Mouse (Mus musculus): ENCODE data around the gene Dus4l.
"Not testable (repeated sequence)": the region's sequence is repeated elsewhere in the genome, so short reads cannot be mapped to it uniquely, and the experiment has no call there.

Dus4l gene

DNA sequence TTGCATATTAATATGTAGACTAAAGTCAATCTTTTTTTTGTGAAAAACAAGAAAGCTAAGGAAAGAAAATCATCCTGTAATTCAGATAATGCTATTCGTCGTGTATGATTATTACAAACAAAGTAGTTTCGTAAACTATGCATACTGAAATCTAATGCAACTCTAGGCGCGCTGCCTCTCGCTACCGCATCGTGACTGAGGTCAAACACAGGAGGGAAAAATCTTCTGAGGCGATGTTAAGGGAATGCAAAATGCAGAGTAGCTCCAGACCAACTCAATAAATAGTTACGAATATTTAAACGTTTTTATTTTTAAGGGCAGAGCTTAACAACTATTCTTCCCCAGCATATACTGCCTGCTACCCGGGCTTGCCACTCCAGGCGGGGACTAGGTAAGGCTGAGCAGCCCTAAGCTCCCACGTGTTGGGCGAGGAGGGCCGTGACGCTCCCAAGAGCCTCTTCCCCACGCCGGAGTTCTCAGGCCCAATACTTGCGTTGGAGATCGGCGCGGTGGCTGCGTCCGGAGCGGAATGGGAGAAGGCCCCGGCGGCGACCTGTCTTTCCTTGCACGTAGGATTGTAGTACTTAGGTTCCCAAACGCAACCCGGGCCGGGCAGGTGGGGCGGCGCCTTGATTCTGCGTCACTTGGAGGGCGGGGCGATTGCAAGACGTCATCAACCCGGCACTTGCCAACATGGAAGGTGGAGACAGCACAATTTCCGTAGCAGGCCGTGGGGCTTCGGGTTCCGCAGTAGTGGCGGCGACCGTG is at the start of gene Dus4l, which contains the start of gene Cog5:
Dus4l (minus strand) TSS at position 630 of the 768 bp plus-strand sequence.
Cog5 (plus strand) TSS at position 673 of the 768 bp plus-strand sequence.
- peak; percentile 92 to 97 for DNase-seq (ENCODE audit: low spot score in 2 of 2)

DNA sequence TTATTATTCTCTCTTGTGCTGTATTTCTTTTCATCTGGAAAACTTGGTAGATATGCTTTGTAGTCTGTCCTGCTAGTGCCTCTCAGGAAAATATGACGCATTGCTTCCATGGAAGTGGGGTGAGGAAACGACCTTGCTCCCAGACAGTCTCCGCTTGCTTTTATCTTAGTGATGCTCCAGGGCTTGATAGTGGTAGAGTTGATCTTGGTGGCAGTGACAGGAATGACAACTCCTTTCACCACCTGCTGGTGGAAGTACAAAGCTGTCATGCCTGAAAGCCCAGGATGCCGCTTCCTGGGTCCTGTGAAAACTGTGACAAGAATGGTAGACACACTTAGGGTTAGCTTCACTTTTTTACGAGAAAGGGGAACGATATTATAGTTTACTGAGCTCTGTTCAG is 49.3 kb upstream of the Dus4l start:
- no peak for DNase-seq (ENCODE audit: low spot score in 2 of 2)

DNA sequence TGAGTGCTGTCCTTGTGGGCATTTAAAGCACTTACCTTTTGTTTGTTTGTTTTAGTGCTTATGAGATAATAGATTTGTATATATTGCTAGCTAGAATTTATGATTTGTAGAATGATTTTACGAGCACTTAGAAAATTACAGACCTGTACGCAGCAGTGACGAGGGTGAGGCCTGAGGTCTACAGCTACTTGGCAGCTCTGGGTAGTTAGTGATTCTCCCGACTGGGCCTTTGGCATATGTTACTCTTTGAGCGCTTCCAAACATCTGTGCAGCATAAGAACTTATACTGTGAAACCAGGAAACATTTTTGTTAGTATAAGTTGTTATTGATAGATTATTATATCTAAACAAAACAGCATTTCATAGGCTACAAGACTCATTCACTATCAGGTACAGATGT is 46.8 kb upstream of the Dus4l start:
- no peak for DNase-seq (ENCODE audit: low spot score in 2 of 2)

DNA sequence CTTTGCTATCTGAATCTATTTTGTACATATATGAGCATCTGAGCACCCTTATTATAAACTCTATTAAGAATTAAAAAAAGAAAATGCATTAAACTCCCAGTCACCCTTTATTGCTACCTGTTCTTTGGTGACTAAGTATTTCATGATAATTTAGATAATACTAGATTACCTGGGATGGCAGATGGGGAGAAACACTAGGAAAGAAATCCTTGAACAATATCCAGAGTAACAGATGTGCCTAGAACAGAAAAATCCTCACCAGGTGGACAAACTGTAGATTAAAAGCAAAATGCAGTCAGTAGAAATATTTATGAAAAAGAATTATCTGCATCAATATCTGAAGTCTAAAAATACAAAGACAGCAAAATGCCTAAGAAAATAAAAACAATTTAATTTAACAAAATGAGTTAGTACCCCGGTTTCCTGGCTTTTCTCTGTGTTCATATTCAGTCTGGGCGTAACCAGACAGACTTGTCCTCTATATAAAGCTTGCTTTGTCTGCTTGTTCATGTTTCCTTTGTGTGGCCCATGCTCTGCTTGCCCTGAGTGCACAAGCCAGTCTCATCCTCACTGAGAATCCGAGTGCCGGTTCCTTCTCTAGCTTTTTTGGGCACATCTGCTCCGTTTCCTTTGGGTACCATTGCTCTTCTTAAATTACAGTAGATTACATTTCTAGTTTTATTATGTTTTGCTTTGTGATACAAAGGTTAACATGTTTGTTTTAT is 46.2 kb upstream of the Dus4l start:
- no peak for DNase-seq (ENCODE audit: low spot score in 2 of 2)

DNA sequence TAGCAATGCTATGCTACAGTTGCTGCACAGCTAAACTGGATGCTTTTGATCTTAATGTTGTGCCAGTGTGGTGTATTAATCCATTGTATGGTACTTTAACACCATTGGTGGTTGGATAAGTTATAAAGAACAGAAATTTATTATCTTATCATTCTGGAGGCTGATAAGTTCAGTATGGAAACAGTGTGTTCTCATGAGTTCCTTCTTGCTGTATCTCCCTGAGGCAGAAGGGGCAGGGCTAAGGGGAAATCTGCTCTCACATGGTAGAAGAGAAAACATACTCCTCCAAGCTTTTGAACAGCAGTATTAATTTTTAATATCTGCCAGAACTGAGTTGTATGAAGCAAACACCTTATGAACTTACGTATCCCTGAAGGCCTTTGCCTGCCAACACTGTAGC is 38.7 kb upstream of the Dus4l start:
- no peak for DNase-seq (ENCODE audit: low spot score in 2 of 2)

DNA sequence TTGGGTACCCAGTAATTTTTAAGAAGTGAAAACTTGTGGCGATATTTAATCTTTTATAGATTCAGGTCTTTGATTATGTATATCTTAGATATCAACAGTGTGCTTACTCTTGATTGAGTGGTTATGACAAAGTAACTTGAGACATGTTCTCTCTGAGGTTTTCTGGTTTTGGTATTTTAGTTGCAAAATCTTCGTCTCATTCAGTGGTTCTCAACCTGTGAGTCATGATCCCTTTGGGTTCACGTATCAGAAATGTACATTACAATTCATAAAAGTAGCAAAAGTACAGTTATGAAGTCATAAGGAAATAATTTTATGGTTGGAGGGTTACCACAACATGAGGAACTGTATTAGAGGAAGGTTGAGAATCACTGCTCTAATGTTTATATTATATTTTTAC is 32.1 kb upstream of the Dus4l start:
- no peak for DNase-seq (ENCODE audit: low spot score in 2 of 2)

DNA sequence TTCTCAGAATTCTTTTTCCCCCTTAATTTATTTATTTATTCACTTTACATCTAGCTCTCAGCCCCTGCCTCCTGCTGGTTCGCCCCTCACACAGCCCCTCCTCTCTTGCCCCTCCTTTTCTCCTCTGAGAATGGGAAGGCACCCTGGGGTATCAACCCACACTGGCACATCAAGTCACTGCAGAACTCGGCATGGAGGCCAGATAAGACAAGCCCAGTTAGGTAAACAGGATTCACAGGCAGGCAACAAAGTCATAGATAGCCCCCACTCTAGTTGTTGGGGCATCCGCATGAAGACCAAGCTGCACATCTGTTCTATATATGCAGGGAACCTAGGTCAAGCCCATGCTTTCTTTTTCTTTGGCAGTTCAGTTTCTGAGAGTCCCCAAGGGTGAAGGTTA is 12.6 kb upstream of the Dus4l start:
- no peak for DNase-seq (ENCODE audit: low spot score in 2 of 2)

DNA sequence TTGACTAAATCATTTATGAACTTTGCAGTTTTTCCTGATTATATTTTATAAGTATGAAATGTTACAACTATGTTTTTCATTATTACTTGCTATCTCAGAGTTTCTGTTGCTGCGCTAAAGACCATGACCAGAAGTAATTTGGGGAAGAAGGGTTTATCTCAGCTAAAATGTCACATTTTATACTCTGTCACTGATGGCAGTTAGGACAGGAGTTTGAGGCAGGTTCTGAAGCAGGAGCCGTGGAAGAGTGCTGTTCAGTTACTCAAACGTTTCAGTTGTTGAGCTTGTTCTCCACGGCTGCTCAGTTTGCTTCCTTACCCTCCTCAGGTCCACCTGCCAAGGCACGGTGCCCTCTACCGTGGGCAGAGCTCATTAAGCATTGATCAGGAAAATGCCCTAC is 11.4 kb upstream of the Dus4l start:
- no peak for DNase-seq (ENCODE audit: low spot score in 2 of 2)

DNA sequence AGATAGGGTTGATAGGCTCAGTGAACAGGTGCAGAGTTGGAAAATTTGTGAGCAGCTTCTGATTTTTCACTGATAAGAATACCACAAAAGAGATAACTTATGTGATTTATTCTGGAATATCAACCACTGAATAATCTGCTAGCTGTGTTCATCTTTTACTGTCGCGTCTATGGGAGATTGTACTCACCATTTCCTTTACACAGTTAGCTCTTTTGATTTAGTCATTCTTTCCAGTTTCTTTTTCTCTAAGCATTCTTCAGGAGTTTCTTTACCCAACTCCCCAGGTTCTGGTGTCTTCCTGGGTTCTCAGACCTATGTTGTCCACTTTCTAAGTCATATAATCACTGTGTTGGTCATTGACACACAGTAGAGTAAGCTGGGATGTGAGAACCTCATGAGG is 2.2 kb upstream of the Dus4l start:
- DNase-seq (ENCODE audit: low spot score in 2 of 2) = no peak

DNA sequence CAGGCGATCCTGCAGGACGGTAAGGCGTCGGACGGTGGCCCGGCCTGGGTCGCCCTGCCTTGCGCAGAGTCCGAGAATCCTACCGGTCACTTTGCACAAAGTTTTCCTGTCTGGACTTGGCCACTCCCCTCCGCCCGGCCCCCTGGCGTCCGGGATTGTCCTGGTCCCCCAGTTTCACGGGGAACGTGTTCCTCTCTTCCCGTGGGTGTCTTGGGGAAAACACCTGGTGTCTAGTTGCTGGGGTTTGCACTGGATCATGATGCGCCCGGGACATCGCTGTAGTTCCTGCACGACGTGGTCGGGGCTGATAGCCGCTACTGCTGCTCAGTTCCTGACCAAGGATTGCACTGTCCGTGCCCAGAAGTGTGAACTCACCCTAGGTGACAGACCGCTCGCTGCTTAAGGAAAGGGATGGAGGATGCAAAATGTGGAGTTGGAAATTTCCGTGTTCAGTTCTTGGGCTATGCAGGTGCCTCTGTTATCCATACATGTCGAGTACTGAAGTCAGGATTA is 395 bp upstream of the Dus4l start:
- no peak for DNase-seq (ENCODE audit: low spot score in 2 of 2)

DNA sequence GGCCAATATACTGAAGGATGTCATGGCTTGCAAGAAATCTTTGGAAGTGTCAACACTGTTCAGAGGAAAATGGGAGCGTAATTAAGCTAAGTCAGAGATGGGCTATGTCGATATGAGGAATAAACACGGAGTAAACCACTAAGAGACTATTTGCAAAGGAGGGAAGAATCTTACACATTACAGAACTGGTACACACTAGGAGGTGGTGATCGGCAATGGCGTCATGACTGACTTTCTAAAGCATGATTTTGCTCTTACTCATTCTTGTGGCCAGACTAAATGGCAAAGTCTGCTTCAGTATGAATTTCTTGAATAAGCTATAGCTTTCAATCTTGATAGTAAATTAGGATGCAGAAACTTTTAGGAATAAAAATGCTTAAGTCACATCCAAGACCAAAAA is 1.0 kb downstream of the Dus4l start:
- no peak for DNase-seq (ENCODE audit: low spot score in 2 of 2)

DNA sequence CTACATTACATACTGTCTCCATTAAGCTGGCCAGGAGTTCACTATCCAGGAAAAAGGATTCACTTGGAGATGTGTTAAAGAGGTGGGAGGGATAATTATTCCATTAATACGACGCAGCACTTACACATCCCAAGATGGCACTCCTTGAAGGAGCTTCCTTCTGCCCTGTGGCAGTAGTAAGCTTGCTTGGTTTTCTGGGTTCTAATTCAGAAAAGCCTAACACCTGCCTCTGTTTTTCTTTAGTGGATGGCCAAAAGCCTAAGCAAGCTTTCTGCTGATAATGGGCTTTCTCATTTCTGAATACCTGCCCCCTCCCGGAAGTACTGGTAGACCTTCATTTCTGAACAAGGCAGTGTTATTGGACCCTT is 19.4 kb downstream of the Dus4l start:
- no peak for DNase-seq (ENCODE audit: low spot score in 2 of 2)

DNA sequence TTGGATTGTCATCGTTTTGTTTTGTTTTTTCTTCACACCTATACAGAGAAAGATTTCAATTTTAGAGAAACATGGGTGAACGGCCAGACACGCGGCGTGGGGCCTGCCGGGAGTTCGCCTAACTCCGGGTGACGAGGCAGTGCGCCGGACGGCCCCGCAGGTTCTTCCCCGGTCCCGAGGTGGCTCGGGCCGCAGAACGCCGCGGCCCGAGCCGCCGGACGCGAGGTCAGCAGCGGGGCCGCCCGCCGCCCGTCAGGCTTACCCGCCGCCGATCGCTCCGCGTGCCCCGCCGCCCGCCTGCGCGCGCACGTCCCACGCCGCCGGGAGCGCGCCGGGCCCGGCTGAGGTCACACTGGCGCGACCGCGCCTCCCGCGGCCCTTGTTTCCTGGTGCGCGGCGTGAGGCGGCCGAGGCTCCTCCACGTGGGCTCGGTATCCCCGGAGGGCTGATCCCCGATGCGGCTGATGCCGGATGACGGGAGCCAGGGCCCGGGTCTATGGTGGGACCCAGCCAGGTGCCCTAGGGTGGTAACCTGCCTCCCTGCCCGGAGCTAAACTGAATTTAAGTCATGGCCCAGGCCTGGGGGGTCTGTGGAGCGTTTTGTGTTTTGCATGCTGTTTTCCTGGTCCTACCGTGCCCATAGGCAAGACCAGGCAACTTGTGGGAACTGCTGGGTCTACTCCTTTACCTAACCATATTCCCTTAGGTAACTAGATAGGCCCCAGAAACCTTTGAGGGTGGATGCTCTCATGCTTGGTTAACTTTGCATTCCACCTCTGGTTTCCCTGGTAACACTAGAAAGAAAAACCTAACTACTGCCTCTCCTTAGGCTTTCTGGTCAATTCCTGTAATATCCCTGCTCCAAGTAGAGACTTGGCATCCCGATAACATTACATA is 20.0 kb downstream of the Dus4l start, which contains the start of gene Bcap29:
Bcap29 (minus strand) TSS at position 316 of the 897 bp plus-strand sequence.
- DNase-seq (ENCODE audit: low spot score in 2 of 2) = peak; percentile 18 to 54

DNA sequence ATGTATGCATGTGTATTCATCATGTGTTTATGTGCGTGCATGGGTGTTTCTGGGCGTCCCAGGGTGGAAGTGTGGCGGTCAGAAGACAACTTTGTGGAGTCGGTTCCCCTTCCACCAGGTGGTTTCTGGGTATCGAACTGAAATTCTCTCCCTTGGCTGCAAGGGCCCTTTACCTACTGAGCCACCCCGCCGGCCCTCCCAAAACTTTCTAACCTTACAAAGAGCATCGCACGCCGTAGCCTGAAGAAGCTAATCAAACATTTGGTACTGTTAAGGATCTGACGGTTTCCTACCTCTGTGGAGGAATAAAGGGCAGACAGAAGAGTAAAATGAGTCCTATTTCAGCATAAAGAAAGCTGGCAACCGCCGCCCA is 20.7 kb downstream of the Dus4l start:
- DNase-seq (ENCODE audit: low spot score in 2 of 2) = peak in 1 of 2 experiments; percentile 8

DNA sequence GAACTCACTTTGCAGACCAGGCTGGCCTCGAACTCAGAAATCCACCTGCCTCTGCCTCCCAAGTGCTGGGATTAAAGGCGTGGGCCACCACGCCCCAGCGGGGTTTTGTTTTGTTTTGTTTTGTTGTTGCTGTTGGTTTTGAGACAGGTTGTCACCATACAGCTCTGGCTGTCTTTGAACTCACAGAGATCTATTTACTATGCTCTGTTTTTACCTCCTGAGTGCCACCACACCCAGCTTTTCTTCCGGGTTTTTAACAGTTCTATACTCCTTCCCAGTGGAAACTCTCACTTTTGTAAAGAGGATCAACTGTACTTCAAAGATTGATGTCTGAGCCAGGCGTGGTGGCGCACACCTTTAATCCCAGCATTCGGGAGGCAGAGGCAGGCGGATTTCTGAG is 26.2 kb downstream of the Dus4l start:
- not testable (repeated sequence) for DNase-seq (ENCODE audit: low spot score in 2 of 2)

DNA sequence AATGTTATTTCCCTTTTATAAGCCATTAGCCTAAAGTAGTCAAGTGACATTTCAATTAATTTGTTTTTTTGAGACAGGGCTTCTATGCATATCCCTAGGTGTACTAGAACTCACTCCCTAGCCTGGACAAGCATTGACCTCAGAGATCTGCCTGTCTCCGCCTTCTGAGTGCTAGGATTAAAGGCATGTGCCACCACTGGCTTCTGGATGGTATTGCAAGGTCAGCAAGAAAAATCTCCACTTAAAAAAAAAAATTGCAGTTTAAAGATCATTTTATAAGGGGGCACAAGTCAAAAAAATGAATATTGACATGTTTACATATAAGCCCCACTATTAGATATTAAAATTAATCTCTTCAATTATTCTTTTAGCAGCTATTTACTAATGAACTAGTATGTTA is 29.6 kb downstream of the Dus4l start:
- DNase-seq (ENCODE audit: low spot score in 2 of 2) = no peak

DNA sequence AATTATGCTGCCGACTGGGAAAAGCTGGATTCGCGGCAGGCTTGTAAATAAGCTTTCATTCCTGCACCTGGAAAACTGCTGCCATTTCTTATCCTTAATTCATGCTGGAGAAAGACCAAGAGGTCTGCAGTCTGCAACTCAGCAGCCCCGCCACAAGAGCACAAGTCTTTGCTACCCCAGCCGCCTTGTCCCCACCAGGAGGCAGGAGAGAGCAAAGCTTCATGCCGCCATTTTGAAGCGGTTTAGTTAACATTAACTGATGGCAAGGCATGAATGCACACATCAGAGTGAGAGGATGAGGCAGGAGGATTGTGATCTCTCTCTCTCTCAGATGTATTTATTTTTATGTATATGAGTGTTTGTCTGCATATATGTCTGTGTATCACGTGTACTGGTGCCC is 34.5 kb downstream of the Dus4l start:
- no peak for DNase-seq (ENCODE audit: low spot score in 2 of 2)

DNA sequence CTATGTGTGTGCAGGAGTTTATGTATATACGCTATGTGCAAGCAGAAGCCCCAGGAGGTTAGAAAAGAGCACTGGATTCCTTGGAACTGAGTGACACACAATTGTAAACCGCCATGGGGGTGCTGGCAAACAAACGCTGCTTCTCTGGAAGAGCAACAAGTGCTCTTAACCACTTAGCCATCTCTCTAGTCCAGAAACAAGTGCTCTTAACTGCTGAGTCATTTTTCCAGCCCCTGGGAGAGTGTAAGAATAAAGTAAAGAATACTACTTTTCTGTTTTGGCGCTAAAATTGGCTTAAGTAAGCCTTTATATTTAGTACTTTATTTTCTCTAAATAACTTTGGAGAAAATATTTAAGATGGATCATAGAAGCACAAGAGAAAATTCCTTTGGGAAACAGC is 41.3 kb downstream of the Dus4l start:
- no peak for DNase-seq (ENCODE audit: low spot score in 2 of 2)

DNA sequence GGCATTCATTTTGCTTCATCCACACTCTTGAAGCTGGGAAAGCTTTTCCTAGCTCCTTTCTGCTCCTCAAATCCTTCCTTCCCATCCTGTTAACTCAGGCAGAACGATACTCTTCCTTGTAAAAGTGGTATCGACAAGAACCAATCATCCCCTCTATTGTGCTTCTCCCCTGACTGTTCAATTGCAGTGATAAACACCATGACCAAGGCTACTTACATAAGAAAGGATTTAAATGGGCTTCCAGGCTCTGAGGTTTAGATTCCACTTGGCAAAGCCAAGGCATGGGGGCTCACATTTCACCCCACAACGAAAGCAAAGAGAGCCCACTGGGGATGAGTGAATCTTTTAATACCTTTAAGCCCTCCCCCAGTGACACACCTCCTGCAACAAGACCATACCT is 46.5 kb downstream of the Dus4l start:
- DNase-seq (ENCODE audit: low spot score in 2 of 2) = no peak

DNA sequence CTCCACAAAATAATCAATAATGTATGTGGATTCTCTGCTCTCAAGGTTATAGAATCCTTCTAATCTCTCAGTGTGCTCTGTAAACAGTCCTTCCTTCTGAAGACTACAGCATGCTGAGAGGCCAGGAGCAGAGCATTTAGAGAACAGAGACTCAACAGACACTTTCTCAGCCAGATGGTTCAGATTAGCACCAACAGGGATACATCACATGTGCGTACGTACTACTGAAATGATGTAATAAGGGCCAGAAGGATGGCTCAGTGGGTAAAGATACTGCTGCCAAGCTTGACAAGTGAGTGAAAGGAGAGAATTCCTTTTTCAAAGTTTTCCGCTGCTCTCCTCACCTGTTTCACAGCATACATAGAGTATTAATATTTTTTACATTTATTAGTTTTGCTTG is 49.7 kb downstream of the Dus4l start:
- no peak for DNase-seq (ENCODE audit: low spot score in 2 of 2)

DNA sequence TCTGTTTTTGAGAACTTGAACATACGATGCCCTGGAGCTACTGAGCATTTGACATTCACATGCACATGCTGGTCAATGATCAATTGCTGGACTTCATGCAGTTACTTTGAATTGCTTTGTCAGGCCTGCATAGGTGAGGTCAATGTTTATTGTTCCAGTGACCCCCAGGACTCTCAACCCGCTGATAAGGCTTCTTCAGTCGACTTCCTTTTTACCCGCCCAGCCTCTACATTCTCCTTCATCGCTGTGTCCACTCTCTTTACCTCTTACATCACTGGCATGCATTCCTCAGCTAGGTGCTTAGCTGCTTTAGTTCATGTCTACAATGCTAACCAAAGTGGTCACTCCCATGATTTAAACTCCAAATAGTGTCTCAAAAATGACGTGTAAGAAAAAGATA is 51.0 kb downstream of the Dus4l start:
- no peak for DNase-seq (ENCODE audit: low spot score in 2 of 2)

DNA sequence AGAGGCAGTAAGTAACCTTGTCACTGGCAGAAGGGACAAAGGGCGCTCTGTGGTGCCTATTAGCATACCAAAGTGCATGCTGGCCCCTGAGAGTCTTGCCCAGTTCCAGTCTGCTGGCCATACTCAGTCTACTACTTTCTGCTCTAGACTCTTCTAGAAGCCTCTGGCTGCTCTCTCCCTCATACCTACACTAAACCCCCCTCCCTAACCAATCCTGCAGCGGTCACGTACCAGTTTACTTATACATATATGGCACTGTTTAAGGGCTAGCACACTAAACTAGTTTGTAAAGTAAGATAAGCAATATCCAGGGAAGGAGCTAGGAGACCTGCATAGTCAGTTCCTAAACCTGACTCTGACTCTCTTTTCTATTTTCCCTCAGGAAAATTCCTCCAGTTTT is 60.3 kb downstream of the Dus4l start:
- DNase-seq (ENCODE audit: low spot score in 2 of 2) = no peak

All from frontal cortex, postnatal 14 days (tissue).